Mouse (Mus musculus) CH12.LX (cell line): ENCODE results near the gene Klhl41.

Source experiments
- EP300 ChIP-seq: IDR thresholded peaks from 2 replicates; pipeline ENCODE4 v1.6.1; 2011; ENCODE audit warnings: low read length, improper control_type of control experiment
- POLR2A ChIP-seq: IDR thresholded peaks from 2 replicates; pipeline ENCODE4 v1.6.1; 2011; ENCODE audit warnings: low read depth, mild to moderate bottlenecking, improper control_type of control experiment, low read length
- POLR2AphosphoS2 ChIP-seq: IDR thresholded peaks from 2 replicates; pipeline ENCODE4 v1.6.1; 2011; ENCODE audit warnings: low read depth, low read length, improper control_type of control experiment

- no peak for TF ChIP-seq POLR2AphosphoS2
- no peak for TF ChIP-seq POLR2A
- TF ChIP-seq EP300, result no peak
Observed at GRCm38 (mm10) chr2:69679990-69680389, 10.1 kb downstream of the Klhl41 start.
